Mouse (Mus musculus) inflammation-experienced regulatory T-cells, adult 16 weeks (primary cell): ENCODE measurements around the gene Hnrnpa1. TPM values are rescaled to one million over a fixed set of nuclear protein-coding genes. Genes with fewer than 3 reads are reported as not detected.

Experiments
- polyA plus RNA-seq: library from polyadenylated mRNA; unstranded; fragments of 100-300 nt; shearing (Covaris generic); gene quantifications from one replicate; pipeline ENCODE4 v1.2.1, GENCODE M21; 2017

Gene Hnrnpa1
- polyA plus RNA-seq: 148 TPM

GRCm38 (mm10) chr15:103240160-103241028 is at the start of gene Hnrnpa1:
TSS of gene Hnrnpa1 (plus strand) at chr15:103240432.

GRCm38 (mm10) chr15:103239685-103240159 is 510 bp upstream of the Hnrnpa1 start, which contains the start of gene Cbx5:
TSS of gene Cbx5 (minus strand) at chr15:103239816.

GRCm38 (mm10) chr15:103257790-103258728 is 17.8 kb downstream of the Hnrnpa1 start, which contains the start of gene Nfe2:
TSS of gene Nfe2 (minus strand) at chr15:103258403.

GRCm38 (mm10) chr15:103272419-103273279 is 32.4 kb downstream of the Hnrnpa1 start, which contains the start of gene Copz1:
TSS of gene Copz1 (plus strand) at chr15:103272714.

Other genes with a start within 250 kb of the Hnrnpa1 start
- not detected for gene Hoxc8, start 249.8 kb upstream of the Hnrnpa1 start, polyA plus RNA-seq
- gene Hoxc6, start 242.2 kb upstream of the Hnrnpa1 start, polyA plus RNA-seq: not detected
- gene Hoxc4, start 221.5 kb upstream of the Hnrnpa1 start, polyA plus RNA-seq: not detected
- 14.9 TPM for gene Smug1, start 73.3 kb upstream of the Hnrnpa1 start, polyA plus RNA-seq
- 21.2 TPM for gene Cbx5, start 616 bp upstream of the Hnrnpa1 start, polyA plus RNA-seq
- gene Nfe2, start 18.0 kb downstream of the Hnrnpa1 start, polyA plus RNA-seq: 0.85 TPM
- 190 TPM for gene Copz1, start 32.3 kb downstream of the Hnrnpa1 start, polyA plus RNA-seq
- not detected for gene Gpr84, start 70.2 kb downstream of the Hnrnpa1 start, polyA plus RNA-seq
- 0.26 TPM for gene Zfp385a, start 99.7 kb downstream of the Hnrnpa1 start, polyA plus RNA-seq
- gene Itga5, start 126.3 kb downstream of the Hnrnpa1 start, polyA plus RNA-seq: 6.7 TPM
- gene Gtsf1, start 190.0 kb downstream of the Hnrnpa1 start, polyA plus RNA-seq: not detected
- gene Gtsf2, start 208.0 kb downstream of the Hnrnpa1 start, polyA plus RNA-seq: not detected
- 183 TPM for gene Nckap1l, start 213.4 kb downstream of the Hnrnpa1 start, polyA plus RNA-seq